In genomic region chrX:13720296-13720829, GRCm38 (mm10) we compare ENCODE assay signal across 23 mouse cellular contexts. TPM values are rescaled to one million over a fixed set of nuclear protein-coding genes. Genes with fewer than 3 reads are reported as not detected.
DNase-seq lines count a peak whose midpoint lies in the region; ATAC-seq and TF ChIP-seq lines count a peak whose summit lies in the region.
"Had no signal": no experiment of that assay in that cellular context is flagged by ENCODE, and none has a peak within 500 bp of the region (broad histone marks: within the 10 kb centered on the region; RNA-seq: fewer than 3 reads in every experiment).

No protein-coding gene starts in this region.

- DNase-seq in heart, adult 9 months (ENCODE audit: low spot score in 2 of 2): peak; percentile 1 to 9
- no peak for DNase-seq in heart, adult 2 months
- peak; percentile 47 for DNase-seq in lung, embryonic 14.5 days
- no peak for DNase-seq in lung, adult 18-20 months
- DNase-seq in MN1 (ENCODE audit: low spot score): peak; percentile 14
- peak; percentile 0 for DNase-seq in splenic B cell, adult 2 months (ENCODE audit: low read depth, low spot score)
- DNase-seq: adrenal gland, postnatal 10 days; cerebellum, postnatal 10 days; forebrain, postnatal 0 days; kidney, adult 9 months; midbrain, embryonic 14.5 days; right cerebral cortex, adult 18-20 months; thymus, postnatal 14 days had no signal

- no peak overlapping the region for H3K4me3 ChIP-seq in heart, adult 2 months
- H3K4me3 ChIP-seq in lung, embryonic 14.5 days (ENCODE audit: low read depth, low read length): no peak overlapping the region
- no peak overlapping the region for H3K4me3 ChIP-seq in forebrain, embryonic 12.5 days (replicated peaks)
- H3K4me3 ChIP-seq: embryonic facial prominence, embryonic 15.5 days; hindbrain, embryonic 12.5 days; limb, embryonic 10.5 days; neural tube, embryonic 13.5 days had no signal

- no peak for TF ChIP-seq EP300 in heart, adult 2 months (IDR thresholded peaks at IDR 0.05; ENCODE audit: insufficient read depth, low read depth, low read length)

- H3K9ac ChIP-seq in heart, adult 2 months (ENCODE audit: low read depth, low read length): no peak overlapping the region
- no peak overlapping the region for H3K9ac ChIP-seq in lung, embryonic 14.5 days
- no peak overlapping the region for H3K9ac ChIP-seq in forebrain, embryonic 12.5 days
- H3K9ac ChIP-seq: embryonic facial prominence, embryonic 15.5 days; forebrain, postnatal 0 days; hindbrain, embryonic 12.5 days; liver, embryonic 14.5 days; neural tube, embryonic 13.5 days had no signal

- ATAC-seq in lung, embryonic 14.5 days (ENCODE audit: insufficient read depth): no peak
- no peak for ATAC-seq in forebrain, embryonic 12.5 days (ENCODE audit: low FRiP score)
- ATAC-seq: activated CD4-positive, CD25-positive, alpha-beta regulatory T cell, adult 4 months; forebrain, postnatal 0 days had no signal

- no peak for TF ChIP-seq POLR2A in heart, adult 2 months (IDR thresholded peaks at IDR 0.05; ENCODE audit: insufficient read depth, low read depth, low read length)

- no peaks in the 10 kb centered on the region for H3K4me1 ChIP-seq in heart, adult 2 months (ENCODE audit: control insufficient read depth, insufficient read depth, low read length)
- H3K4me1 ChIP-seq in lung, embryonic 14.5 days (ENCODE audit: insufficient read depth): no peaks in the 10 kb centered on the region
- no peaks in the 10 kb centered on the region for H3K4me1 ChIP-seq in forebrain, embryonic 12.5 days
- H3K4me1 ChIP-seq: embryonic facial prominence, embryonic 15.5 days; hindbrain, embryonic 12.5 days; limb, embryonic 10.5 days; neural tube, embryonic 13.5 days had no signal

- no peaks in the 10 kb centered on the region for H3K79me2 ChIP-seq in heart, adult 2 months (replicated peaks; ENCODE audit: control insufficient read depth, insufficient read depth, low read length)

- no peak overlapping the region for H3K4me2 ChIP-seq in lung, embryonic 14.5 days
- no peak overlapping the region for H3K4me2 ChIP-seq in forebrain, embryonic 12.5 days
- H3K4me2 ChIP-seq: embryonic facial prominence, embryonic 15.5 days; hindbrain, embryonic 12.5 days; neural tube, embryonic 13.5 days had no signal

- no peaks in the 10 kb centered on the region for H3K27me3 ChIP-seq in heart, adult 2 months (ENCODE audit: control insufficient read depth, insufficient read depth, low read length)
- H3K27me3 ChIP-seq in lung, embryonic 14.5 days (ENCODE audit: insufficient read depth, low read length): no peaks in the 10 kb centered on the region
- no peaks in the 10 kb centered on the region for H3K27me3 ChIP-seq in splenic B cell, adult 2 months (ENCODE audit: control insufficient read depth, insufficient read depth, low read length, poor library complexity, severe bottlenecking)
- H3K27me3 ChIP-seq in forebrain, embryonic 12.5 days: no peaks in the 10 kb centered on the region
- H3K27me3 ChIP-seq: embryonic facial prominence, embryonic 15.5 days; hindbrain, embryonic 12.5 days; neural tube, embryonic 13.5 days had no signal

- H3K36me3 ChIP-seq in heart, adult 2 months (ENCODE audit: control insufficient read depth, insufficient read depth, low read length): no peaks in the 10 kb centered on the region
- H3K36me3 ChIP-seq in lung, embryonic 14.5 days (ENCODE audit: insufficient read depth): no peaks in the 10 kb centered on the region
- H3K36me3 ChIP-seq in splenic B cell, adult 2 months (ENCODE audit: control insufficient read depth, insufficient read depth, low read length, poor library complexity, severe bottlenecking): no peaks in the 10 kb centered on the region
- no peaks in the 10 kb centered on the region for H3K36me3 ChIP-seq in forebrain, embryonic 12.5 days (replicated peaks)
- H3K36me3 ChIP-seq: embryonic facial prominence, embryonic 15.5 days; hindbrain, embryonic 12.5 days; limb, embryonic 10.5 days; neural tube, embryonic 13.5 days had no signal

- 33% methylated on average over 7 of the region's 7 CpGs for WGBS in heart, adult 2 months
- WGBS in lung, embryonic 14.5 days: 44% methylated on average over 7 of the region's 7 CpGs
- WGBS in forebrain, embryonic 12.5 days: 76% methylated on average over 7 of the region's 7 CpGs

- H3K9me3 ChIP-seq in lung, embryonic 14.5 days (ENCODE audit: low read depth, low read length): no peaks in the 10 kb centered on the region
- no peaks in the 10 kb centered on the region for H3K9me3 ChIP-seq in forebrain, embryonic 12.5 days
- H3K9me3 ChIP-seq: embryonic facial prominence, embryonic 15.5 days; hindbrain, embryonic 12.5 days; limb, embryonic 10.5 days; neural tube, embryonic 13.5 days had no signal

- TF ChIP-seq CTCF in heart, adult 2 months (IDR thresholded peaks at IDR 0.05): no peak
- TF ChIP-seq CTCF in lung, embryonic 14.5 days (IDR thresholded peaks at IDR 0.05; ENCODE audit: low read depth): no peak

- intact Hi-C loops in heart, adult 2 months (cut with DNase I): no loop called here

- no peak overlapping the region for H3K27ac ChIP-seq in heart, adult 2 months
- H3K27ac ChIP-seq in lung, embryonic 14.5 days (ENCODE audit: low read depth): no peak overlapping the region
- no peak overlapping the region for H3K27ac ChIP-seq in forebrain, embryonic 12.5 days
- H3K27ac ChIP-seq: embryonic facial prominence, embryonic 15.5 days; hindbrain, embryonic 12.5 days; limb, embryonic 10.5 days; liver, embryonic 14.5 days; neural tube, embryonic 13.5 days had no signal

RNA-seq across cellular contexts. Expression of gene Gpr82, which starts 59.2 kb away (rescaled TPM):
- total RNA-seq in heart, adult 2 months (2021): not detected
- polyA plus RNA-seq in heart, adult 2 months (2012; rRNA removed): not detected in 2 replicates
- 0.41 and 0.58 TPM in 2 replicates for polyA plus RNA-seq in lung, embryonic 14.5 days (2014; fragmentation: Nextera tagmentation; extraction: Ambion mirVana)
- 0.42 and 0.84 TPM in 2 replicates for polyA plus RNA-seq in forebrain, embryonic 12.5 days (2016; fragmentation: Nextera tagmentation; extraction: Ambion mirVana)
- total RNA-seq: adrenal gland, postnatal 10 days; forebrain, postnatal 0 days; heart, postnatal 10 days; layer of hippocampus, postnatal 10 days; left cerebral cortex, adult 8-10 months had no signal
- polyA plus RNA-seq: liver, embryonic 14.5 days had no signal

Comparison
In these comparisons a context has a peak if more than half of its experiments do, and no peak if none do; other contexts are left out.
1. DNase-seq: peak in heart, adult 9 months (2 of 2), lung, embryonic 14.5 days (single experiment), MN1 (single experiment) and splenic B cell, adult 2 months (single experiment); none in heart, adult 2 months (0 of 2) and lung, adult 18-20 months (0 of 2).